Mouse (Mus musculus): ENCODE results near the gene Slc4a1ap.

DNA sequence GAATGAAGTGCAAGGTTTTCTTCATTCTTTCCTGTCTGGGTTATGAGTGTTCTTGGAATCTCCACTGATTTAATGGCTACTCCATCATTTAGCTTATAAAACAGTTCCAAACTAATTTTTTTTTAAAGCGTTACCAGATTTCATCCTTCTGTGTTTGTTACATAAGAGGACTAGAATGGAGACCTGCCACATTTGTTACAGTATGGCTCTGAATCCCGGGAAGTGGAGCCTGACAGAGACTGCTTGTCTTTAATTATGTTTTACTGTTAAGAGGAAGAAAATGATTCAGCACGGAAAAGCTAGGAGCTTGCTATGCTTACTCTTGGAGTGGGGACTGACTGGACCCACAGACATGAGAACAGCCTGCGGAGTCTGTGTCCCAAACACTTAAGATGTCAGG lies 46.3 kb upstream of the Slc4a1ap start:
- TF ChIP-seq POLR2A (IDR thresholded peaks at IDR 0.05; ENCODE audit: insufficient read depth, low read length): no peak
- TF ChIP-seq EP300 (IDR thresholded peaks at IDR 0.05; ENCODE audit: insufficient read depth, low read depth, low read length): no peak
